Mouse (Mus musculus) heart, embryonic 11.5 days (tissue): ENCODE measurements around the gene Alg12. TPM values are rescaled to one million over a fixed set of nuclear protein-coding genes. Genes with fewer than 3 reads are reported as not detected.

Experiments used
- ATAC-seq: fragments of 200-750 bp; cut with Nextera tagmentation; replicated peaks from 2 replicates; pipeline ENCODE4 v1.8.0; 2017; ENCODE audit warnings: moderate library complexity; ENCODE audit not compliant: insufficient number of reproducible peaks, low FRiP score, low TSS enrichment
- H3K27ac ChIP-seq: fragments of 300-500 bp; sonication (generic); 2 replicates; pipeline ENCODE4 v1.5.1; 2014; ENCODE audit warnings: mild to moderate bottlenecking, low read depth, low read length
- H3K27me3 ChIP-seq: fragments of 300-500 bp; sonication (generic); 2 replicates; pipeline ENCODE4 v1.6.1; 2014; ENCODE audit warnings: mild to moderate bottlenecking, low read length, mixed read lengths; ENCODE audit not compliant: control insufficient read depth, insufficient read depth
- H3K36me3 ChIP-seq: fragments of 300-500 bp; sonication (generic); 2 replicates; pipeline ENCODE4 v1.6.1; 2014; ENCODE audit warnings: mild to moderate bottlenecking, low read length, moderate library complexity, mixed read lengths; ENCODE audit not compliant: control insufficient read depth, insufficient read depth
- H3K4me1 ChIP-seq: fragments of 300-500 bp; sonication (generic); 2 replicates; pipeline ENCODE4 v1.6.1; 2014; ENCODE audit warnings: low read length; ENCODE audit not compliant: control insufficient read depth, insufficient read depth
- H3K4me2 ChIP-seq: fragments of 300-500 bp; sonication (generic); 2 replicates; pipeline ENCODE4 v1.6.1; 2014; ENCODE audit warnings: mild to moderate bottlenecking, moderate library complexity
- H3K4me3 ChIP-seq: fragments of 300-500 bp; sonication (generic); 2 replicates; pipeline ENCODE4 v1.5.1; 2014; ENCODE audit warnings: low read depth, low read length
- H3K9ac ChIP-seq: fragments of 300-500 bp; sonication (generic); 2 replicates; pipeline ENCODE4 v1.6.1; 2014; ENCODE audit warnings: mild to moderate bottlenecking, low read depth, low read length, moderate library complexity
- H3K9me3 ChIP-seq: fragments of 300-500 bp; sonication (generic); replicated peaks from 2 replicates; pipeline ENCODE4 v1.6.1; 2016; ENCODE audit warnings: low read length; ENCODE audit not compliant: control insufficient read depth
- WGBS: fragments of 180-500 bp; shearing (Covaris S2); extraction: QIAGEN DNeasy Blood & Tissue Kit; methylation state at CpG from one replicate; pipeline ENCODE4 v1.1.7; 2014; ENCODE audit not compliant: insufficient replicate concordance; 5-methylcytosine and 5-hydroxymethylcytosine counted together
- polyA plus RNA-seq: library from polyadenylated mRNA; unstranded; fragments of >200 nt; fragmentation: Nextera tagmentation; extraction: Ambion mirVana; gene quantifications from 2 replicates; pipeline ENCODE4 v1.2.1, GENCODE M21; 2014

Alg12 gene
- polyA plus RNA-seq, 1 experiment from 2014 or later = 12.5 TPM

DNA sequence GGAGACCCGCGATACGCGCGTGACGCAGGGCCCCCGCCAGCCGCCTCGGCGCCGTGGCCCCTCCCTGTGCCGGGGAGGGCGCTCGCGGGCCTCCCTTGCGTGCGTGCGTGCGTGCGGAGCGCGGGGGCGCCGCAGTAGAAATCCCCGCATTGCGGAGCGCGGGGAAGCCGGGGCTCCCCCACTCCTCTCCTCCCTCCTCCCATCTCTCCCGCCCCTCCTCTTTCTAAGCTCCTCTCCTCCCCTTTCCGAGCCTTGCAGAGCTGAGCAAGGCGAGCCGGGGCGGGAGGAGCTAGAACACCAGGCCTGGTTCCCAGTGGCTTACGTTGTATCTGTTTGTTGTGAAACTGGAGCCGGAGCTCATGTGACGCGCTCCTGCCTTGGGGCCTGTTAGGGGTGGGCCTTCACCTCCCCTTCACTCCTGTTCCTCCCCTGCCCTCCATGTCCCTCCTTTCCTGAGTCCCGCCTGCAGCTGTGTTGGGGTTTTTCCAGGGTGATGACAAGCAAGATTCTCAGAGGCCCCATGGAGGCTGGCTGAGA, 44.6 kb upstream of the Alg12 start:
- Histone ChIP-seq H3K9ac (peak overlapping the region; percentile 86), H3K36me3 (peaks cover 8% of the 10 kb centered on the region), H3K27ac (peak overlapping the region; percentile 96), H3K4me1 (peaks cover 57% of the 10 kb centered on the region), H3K9me3 (no peaks in the 10 kb centered on the region), H3K27me3 (no peaks in the 10 kb centered on the region), H3K4me2 (peak overlapping the region; percentile 95), H3K4me3 (peak overlapping the region; percentile 78)
- ATAC-seq = peak; percentile 61
- 2% methylated on average over 9 of the region's 39 CpGs for WGBS

DNA sequence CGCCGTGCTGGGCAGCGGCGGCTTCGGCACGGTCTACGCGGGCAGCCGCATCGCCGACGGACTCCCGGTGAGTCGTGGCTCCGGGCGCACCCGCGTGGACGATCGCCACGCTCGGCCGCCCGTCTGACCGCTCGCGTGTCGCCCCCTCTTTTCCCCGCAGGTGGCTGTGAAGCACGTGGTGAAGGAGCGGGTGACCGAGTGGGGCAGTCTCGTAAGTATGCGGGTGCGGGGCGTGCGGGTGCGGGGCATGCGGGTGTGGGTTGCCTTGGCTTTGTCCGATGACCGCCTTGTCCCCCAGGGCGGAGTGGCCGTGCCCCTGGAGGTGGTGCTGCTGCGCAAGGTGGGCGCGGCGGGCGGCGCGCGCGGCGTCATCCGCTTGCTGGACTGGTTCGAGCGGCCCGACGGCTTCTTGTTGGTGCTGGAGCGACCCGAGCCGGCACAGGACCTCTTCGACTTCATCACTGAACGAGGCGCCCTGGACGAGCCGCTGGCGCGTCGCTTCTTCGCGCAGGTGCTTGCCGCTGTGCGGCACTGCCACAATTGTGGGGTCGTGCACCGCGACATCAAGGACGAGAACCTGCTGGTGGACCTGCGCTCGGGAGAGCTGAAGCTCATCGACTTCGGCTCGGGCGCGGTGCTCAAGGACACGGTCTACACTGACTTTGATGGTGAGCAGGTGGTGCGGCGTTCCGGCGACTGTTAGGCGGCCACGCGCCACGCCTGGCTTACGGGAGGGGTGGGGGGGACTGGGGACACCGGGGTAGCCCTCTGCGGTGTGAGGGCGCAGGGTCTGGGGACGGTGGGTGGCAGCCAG, 44.0 kb upstream of the Alg12 start:
- ATAC-seq = no peak
- Histone ChIP-seq H3K4me3 (peak overlapping the region; percentile 78), H3K27ac (peak overlapping the region; percentile 96), H3K9ac (peak overlapping the region; percentile 86), H3K4me1 (peaks cover 52% of the 10 kb centered on the region), H3K4me2 (peak overlapping the region; percentile 95), H3K9me3 (no peaks in the 10 kb centered on the region), H3K27me3 (no peaks in the 10 kb centered on the region), H3K36me3 (peaks cover 8% of the 10 kb centered on the region)
- under 1% methylated on average over 98 of the region's 98 CpGs for WGBS

DNA sequence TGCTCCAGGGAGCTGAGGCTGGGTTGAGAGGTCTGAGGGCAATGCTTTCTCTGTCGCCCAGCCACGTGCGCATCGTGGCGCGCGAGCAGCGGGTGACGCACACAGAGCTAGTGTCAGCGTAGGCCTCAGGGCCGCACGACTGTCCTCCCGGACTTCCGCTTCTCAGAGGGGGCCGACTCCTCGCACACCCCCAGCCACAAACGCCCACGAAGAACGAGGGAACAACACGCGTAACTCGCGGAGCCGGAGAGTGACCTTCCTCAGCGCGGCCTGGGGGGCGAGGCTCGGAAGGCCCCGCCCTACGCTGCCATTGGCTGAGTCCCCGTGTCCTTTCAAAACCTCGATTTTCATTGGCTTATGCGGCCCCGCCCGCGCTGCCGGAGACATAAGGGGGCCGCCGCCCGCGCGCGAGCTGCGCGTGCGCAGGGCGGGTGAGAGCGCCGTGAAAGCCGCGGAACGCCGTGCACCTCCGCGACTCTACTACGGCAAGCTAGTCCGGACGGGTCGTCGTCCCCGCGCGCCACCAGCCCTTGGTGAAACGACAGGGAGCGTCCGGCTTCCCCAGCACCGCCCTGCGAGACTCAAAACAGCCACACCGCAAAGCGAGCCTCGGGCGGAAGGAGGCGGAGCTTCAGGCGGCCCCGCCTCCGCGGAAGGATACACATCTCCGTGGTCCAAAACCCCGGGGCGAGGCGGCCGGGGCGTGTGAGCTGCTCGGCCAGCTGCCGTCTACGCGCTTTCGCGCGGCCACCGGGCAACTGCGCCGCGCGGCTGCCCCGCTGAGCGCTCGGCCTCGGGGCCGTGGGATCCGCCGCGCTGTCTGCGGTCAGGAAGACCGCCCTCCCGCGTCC, 42.9 kb upstream of the Alg12 start, which contains the start of gene Pim3:
Gene Pim3, plus strand, starts transcription at position 415 of the 851 bp plus-strand sequence.
- peak within 1 kb of the TSS; percentile 78 for H3K4me3 ChIP-seq
- ATAC-seq = peak; percentile 87
- peak within 1 kb of the TSS; percentile 96 for H3K27ac ChIP-seq
- H3K9me3 ChIP-seq = no peaks in the 10 kb centered on the region
- under 1% methylated on average over 107 of the region's 107 CpGs for WGBS
- peaks cover 8% of the 10 kb centered on the region for H3K36me3 ChIP-seq
- peak within 1 kb of the TSS; percentile 86 for H3K9ac ChIP-seq
- H3K27me3 ChIP-seq = no peaks in the 10 kb centered on the region
- peak within 1 kb of the TSS; percentile 95 for H3K4me2 ChIP-seq
- peaks cover 41% of the 10 kb centered on the region for H3K4me1 ChIP-seq

DNA sequence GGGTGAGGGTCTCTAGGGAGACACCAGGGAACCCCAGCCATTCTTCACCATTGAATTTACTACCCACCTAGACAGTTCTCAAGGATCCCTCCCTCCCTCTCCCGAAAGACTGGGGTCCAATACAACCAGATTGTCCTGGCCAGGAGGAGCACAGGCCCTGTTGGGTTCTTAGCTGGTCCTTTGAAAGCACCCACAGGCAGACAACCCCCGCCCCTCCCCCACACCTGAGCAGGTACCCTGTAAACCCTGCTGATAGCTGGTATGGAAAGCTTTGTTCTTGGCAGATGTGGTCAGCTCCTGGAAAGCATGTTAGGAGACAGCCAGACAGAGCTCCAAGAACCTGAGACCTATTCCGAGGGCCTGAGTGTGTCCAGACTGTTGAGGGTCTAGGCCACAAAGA, 41.7 kb upstream of the Alg12 start:
- Histone ChIP-seq H3K27me3 (no peaks in the 10 kb centered on the region), H3K4me1 (peaks cover 32% of the 10 kb centered on the region), H3K27ac (no peak overlapping the region), H3K9ac (no peak overlapping the region), H3K4me3 (no peak overlapping the region), H3K9me3 (no peaks in the 10 kb centered on the region), H3K36me3 (peaks cover 4% of the 10 kb centered on the region), H3K4me2 (no peak overlapping the region)
- ATAC-seq = no peak
- WGBS = 86% methylated on average over 3 of the region's 3 CpGs

DNA sequence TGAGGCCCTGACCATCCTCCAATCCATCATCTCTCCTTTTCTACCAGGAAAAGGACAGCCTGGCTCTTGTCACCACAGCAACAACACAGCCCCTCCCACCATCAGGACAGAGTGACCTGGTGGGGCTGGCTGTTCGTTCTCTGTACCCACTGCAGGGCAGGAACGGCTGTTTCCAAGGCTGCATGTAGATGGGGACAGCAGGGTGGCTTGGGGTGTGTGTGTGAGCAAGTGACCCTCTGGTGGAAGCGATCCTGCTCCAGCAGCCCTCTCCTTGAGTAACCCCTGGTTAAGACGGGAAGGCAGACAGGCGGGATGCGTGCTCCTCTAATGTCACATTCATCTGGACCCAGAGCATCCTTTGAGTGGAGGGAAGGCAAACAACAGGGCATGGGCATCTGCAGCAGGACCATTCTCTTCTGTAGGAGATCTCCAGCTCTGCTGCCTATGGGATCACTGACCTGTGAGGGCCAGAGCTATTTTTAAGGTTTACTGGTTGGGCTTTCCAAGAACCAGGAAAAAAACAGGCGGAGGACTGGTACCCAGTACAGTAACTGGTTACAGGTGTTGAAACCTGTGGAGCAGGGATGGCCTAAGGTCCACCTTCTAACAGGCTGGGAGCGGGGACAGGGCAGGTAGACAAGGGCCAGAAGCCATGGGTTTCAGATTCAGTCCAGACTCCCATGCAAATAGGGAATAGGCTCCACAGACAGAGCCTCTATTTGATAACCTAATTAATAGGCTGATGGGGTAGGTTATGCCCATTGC, 40.3 kb upstream of the Alg12 start:
- Histone ChIP-seq H3K36me3 (no peaks in the 10 kb centered on the region; the same call in 1 of the 2 replicates), H3K4me2 (no peak overlapping the region), H3K9me3 (no peaks in the 10 kb centered on the region), H3K9ac (no peak overlapping the region), H3K27me3 (no peaks in the 10 kb centered on the region), H3K4me3 (no peak overlapping the region), H3K4me1 (peaks cover 32% of the 10 kb centered on the region), H3K27ac (no peak overlapping the region)
- WGBS = 58% methylated on average over 8 of the region's 8 CpGs
- no peak for ATAC-seq

DNA sequence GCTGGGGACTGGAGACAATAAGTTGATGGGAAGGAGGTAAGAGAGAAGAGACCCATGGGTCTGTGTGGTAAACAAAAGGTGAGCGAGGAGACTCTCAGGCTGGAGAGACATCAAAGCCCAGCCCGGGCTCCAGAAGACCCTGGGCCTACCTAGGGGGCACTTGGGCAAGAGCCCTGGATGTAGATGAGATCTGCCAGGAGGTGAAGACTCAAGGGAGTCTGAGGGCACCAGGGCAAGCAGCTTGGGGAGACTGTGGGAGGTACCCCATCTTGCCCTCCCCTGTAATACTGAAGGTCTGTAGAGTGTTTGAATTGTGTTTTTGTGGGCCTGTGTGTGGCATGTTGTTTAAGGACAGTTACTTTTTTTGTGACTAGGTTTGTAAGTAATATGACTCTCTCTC, 39.6 kb upstream of the Alg12 start:
- no peaks in the 10 kb centered on the region for H3K36me3 ChIP-seq
- H3K4me3 ChIP-seq = no peak overlapping the region
- H3K27ac ChIP-seq = no peak overlapping the region
- 77% methylated on average over 2 of the region's 2 CpGs for WGBS
- H3K9ac ChIP-seq = no peak overlapping the region
- H3K4me1 ChIP-seq = peaks cover 33% of the 10 kb centered on the region
- H3K9me3 ChIP-seq = no peaks in the 10 kb centered on the region
- no peak for ATAC-seq
- H3K27me3 ChIP-seq = no peaks in the 10 kb centered on the region
- H3K4me2 ChIP-seq = no peak overlapping the region

DNA sequence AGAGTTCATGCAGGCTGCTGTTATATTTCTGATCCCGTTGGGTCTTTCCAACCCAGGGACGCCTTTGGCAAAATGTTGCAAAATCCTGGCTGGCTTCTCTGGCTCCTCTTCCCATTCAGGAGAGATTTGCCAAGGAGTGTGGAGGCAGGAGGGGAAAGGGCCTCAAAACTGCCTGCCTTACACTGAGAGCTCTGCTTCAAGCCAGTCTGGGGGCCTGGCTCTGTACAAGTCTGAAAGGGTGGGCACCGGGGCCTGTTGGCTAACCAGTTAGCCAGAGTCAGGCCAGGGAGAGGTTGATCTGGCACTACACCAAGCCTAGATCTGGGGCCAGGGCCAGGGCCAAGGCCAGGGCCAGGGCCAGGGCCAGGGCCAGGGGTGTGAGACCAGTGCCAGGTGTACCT, 39.0 kb upstream of the Alg12 start:
- Histone ChIP-seq H3K36me3 (no peaks in the 10 kb centered on the region), H3K27ac (no peak overlapping the region)

DNA sequence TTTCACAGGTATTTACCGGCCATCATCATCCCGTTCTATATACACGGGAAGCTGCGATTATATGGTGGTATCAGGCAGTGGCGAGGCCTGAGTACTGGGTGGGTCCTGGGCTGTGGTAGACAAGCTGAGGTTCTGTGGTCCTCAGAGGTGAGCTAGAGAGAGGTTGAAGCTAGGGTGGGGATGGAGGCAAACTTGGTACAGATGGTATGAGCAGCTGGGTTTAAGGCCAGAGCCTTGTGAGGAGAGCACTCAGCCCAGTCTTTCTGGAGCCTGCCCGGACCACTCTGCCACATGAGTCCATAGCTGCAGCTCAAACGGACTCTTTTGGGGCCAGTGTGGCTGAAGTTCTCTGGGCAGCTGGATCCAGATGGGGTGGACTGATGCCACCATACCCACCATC, 38.2 kb upstream of the Alg12 start:
- WGBS = 87% methylated on average over 7 of the region's 7 CpGs
- peaks cover 33% of the 10 kb centered on the region for H3K4me1 ChIP-seq
- no peak overlapping the region for H3K4me3 ChIP-seq
- H3K27me3 ChIP-seq = no peaks in the 10 kb centered on the region
- H3K4me2 ChIP-seq = no peak overlapping the region
- H3K36me3 ChIP-seq = no peaks in the 10 kb centered on the region
- no peak overlapping the region for H3K27ac ChIP-seq
- H3K9ac ChIP-seq = no peak overlapping the region
- no peaks in the 10 kb centered on the region for H3K9me3 ChIP-seq
- ATAC-seq = no peak

More for the DNA sequence above, 39.0 kb upstream of the Alg12 start:
- no peaks in the 10 kb centered on the region for H3K27me3 ChIP-seq
- no peaks in the 10 kb centered on the region for H3K9me3 ChIP-seq
- WGBS = 86% methylated on average over 3 of the region's 3 CpGs
- H3K4me2 ChIP-seq = no peak overlapping the region
- H3K4me1 ChIP-seq = peaks cover 33% of the 10 kb centered on the region
- ATAC-seq = no peak
- H3K9ac ChIP-seq = no peak overlapping the region
- H3K4me3 ChIP-seq = no peak overlapping the region
